Mouse (Mus musculus) stomach, embryonic 15.5 days (tissue): ENCODE results near the gene Podnl1. TPM values are rescaled to one million over a fixed set of nuclear protein-coding genes. Genes with fewer than 3 reads are reported as not detected.

ENCODE experiments used
- ATAC-seq: fragments of 200-750 bp; cut with Nextera tagmentation; 2 replicates; pipeline ENCODE4 v1.8.0; 2017; ENCODE audit warnings: low read depth, moderate number of reproducible peaks, moderate TSS enrichment; ENCODE audit not compliant: insufficient read depth, low FRiP score
- H3K27ac ChIP-seq: fragments of 300-500 bp; sonication (generic); 2 replicates; pipeline ENCODE4 v1.5.1; 2015; ENCODE audit warnings: mild to moderate bottlenecking, inconsistent platforms
- H3K27me3 ChIP-seq: fragments of 300-500 bp; sonication (generic); replicated peaks from 2 replicates; pipeline ENCODE4 v1.6.1; 2015; ENCODE audit warnings: inconsistent platforms
- H3K36me3 ChIP-seq: fragments of 300-500 bp; sonication (generic); 2 replicates; pipeline ENCODE4 v1.6.1; 2015; ENCODE audit warnings: inconsistent platforms
- H3K4me1 ChIP-seq: fragments of 300-500 bp; sonication (generic); 2 replicates; pipeline ENCODE4 v1.6.1; 2015; ENCODE audit warnings: inconsistent platforms
- H3K4me2 ChIP-seq: fragments of 300-500 bp; sonication (generic); 2 replicates; pipeline ENCODE4 v1.6.1; 2015; ENCODE audit warnings: mild to moderate bottlenecking, inconsistent platforms
- H3K4me3 ChIP-seq: fragments of 300-500 bp; sonication (generic); replicated peaks from 2 replicates; pipeline ENCODE4 v1.5.1; 2015; ENCODE audit warnings: inconsistent platforms
- H3K9ac ChIP-seq: fragments of 300-500 bp; sonication (generic); 2 replicates; pipeline ENCODE4 v1.6.1; 2015; ENCODE audit warnings: inconsistent platforms
- H3K9me3 ChIP-seq: fragments of 300-500 bp; sonication (generic); 2 replicates; pipeline ENCODE4 v1.6.1; 2016; ENCODE audit warnings: inconsistent platforms
- WGBS: fragments of 180-500 bp; shearing (Covaris S2); methylation state at CpG from one replicate; pipeline ENCODE4 v1.1.7; 2015; 5-methylcytosine and 5-hydroxymethylcytosine counted together
- polyA plus RNA-seq: library from polyadenylated mRNA; unstranded; fragments of >200 nt; fragmentation: Nextera tagmentation; extraction: Ambion mirVana; gene quantifications from 2 replicates; pipeline ENCODE4 v1.2.1, GENCODE M21; 2015

Podnl1 gene
- polyA plus RNA-seq, 1 experiment from 2014 or later, result 0.39 TPM

GRCm38 (mm10) chr8:84130806-84131205, 5.0 kb downstream of the Podnl1 start:
- H3K36me3 ChIP-seq, result peaks cover 36% of the 10 kb centered on the region
- no peak for ATAC-seq
- no peak overlapping the region for H3K4me3 ChIP-seq
- no peaks in the 10 kb centered on the region for H3K4me1 ChIP-seq
- no peak overlapping the region for H3K9ac ChIP-seq
- no peaks in the 10 kb centered on the region for H3K27me3 ChIP-seq
- 47% methylated on average over 30 of the region's 30 CpGs for WGBS
- no peak overlapping the region for H3K27ac ChIP-seq
- H3K9me3 ChIP-seq, result no peaks in the 10 kb centered on the region
- H3K4me2 ChIP-seq, result no peak overlapping the region

- Histone ChIP-seq H3K36me3 (peaks cover 49% of the 10 kb centered on the region), H3K27me3 (no peaks in the 10 kb centered on the region), H3K4me3 (no peak overlapping the region), H3K9ac (no peak overlapping the region), H3K4me1 (no peaks in the 10 kb centered on the region), H3K9me3 (no peaks in the 10 kb centered on the region), H3K4me2 (no peak overlapping the region), H3K27ac (no peak overlapping the region)
- no peak for ATAC-seq
- WGBS, result 84% methylated on average over 8 of the region's 8 CpGs
Observed at GRCm38 (mm10) chr8:84132225-84132624, 6.4 kb downstream of the Podnl1 start.

DNA sequence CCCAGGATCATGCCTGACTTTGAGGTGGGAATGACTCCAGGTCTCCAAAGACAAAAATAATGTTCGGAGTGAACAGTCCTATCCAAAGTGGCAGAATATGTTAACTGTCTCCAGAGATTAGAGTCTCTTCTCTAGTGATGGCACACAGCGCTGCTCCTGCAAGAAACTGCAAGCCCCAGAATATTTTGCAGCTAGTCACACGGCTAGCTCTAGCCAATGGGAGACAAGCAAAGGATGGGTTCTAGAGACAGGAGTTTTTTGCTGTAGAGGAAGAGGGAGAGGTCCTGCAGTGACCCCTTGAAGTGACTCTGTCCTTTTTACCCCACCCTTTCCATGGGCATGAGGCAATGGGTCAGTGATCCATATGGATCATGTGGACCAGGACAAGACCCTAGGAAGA, 12.1 kb downstream of the Podnl1 start:
- Histone ChIP-seq H3K9ac (no peak overlapping the region), H3K4me1 (no peaks in the 10 kb centered on the region), H3K27ac (no peak overlapping the region), H3K4me2 (no peak overlapping the region), H3K4me3 (no peak overlapping the region), H3K27me3 (no peaks in the 10 kb centered on the region), H3K9me3 (no peaks in the 10 kb centered on the region), H3K36me3 (peaks cover 79% of the 10 kb centered on the region)
- ATAC-seq, result no peak
- WGBS, result 96% methylated on average over 3 of the region's 3 CpGs

DNA sequence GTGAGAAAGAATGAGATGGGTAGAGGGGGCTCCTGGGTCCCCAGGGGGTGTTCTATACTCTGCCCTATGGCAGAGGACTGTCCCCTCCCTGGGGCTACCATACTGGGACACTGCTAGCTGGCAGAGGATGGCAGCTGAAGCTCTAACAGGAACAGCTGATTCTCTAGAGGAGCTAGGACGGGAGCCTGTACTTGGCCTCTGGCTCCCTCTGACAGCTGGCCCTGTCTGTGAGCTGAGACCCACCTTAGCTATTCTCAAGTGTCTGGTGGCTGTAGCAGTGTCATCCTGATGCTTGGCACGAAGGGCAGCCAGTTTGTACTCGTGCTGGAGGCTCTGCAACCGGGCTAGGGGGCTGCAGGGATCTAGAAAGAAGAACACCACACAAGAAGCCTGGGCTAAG, 15.0 kb downstream of the Podnl1 start:
- Histone ChIP-seq H3K27me3 (no peaks in the 10 kb centered on the region), H3K4me3 (no peak overlapping the region), H3K9me3 (no peaks in the 10 kb centered on the region), H3K27ac (no peak overlapping the region), H3K4me1 (no peaks in the 10 kb centered on the region), H3K9ac (no peak overlapping the region), H3K4me2 (no peak overlapping the region), H3K36me3 (peaks cover 72% of the 10 kb centered on the region)
- ATAC-seq, result no peak
- WGBS, result 89% methylated on average over 4 of the region's 4 CpGs

- H3K4me1 ChIP-seq, result peaks cover 18% of the 10 kb centered on the region
- no peak overlapping the region for H3K27ac ChIP-seq
- no peak overlapping the region for H3K4me3 ChIP-seq
- H3K9me3 ChIP-seq, result no peaks in the 10 kb centered on the region
- no peak for ATAC-seq
- 87% methylated on average over 8 of the region's 8 CpGs for WGBS
- no peak overlapping the region for H3K9ac ChIP-seq
- no peaks in the 10 kb centered on the region for H3K27me3 ChIP-seq
- H3K4me2 ChIP-seq, result no peak overlapping the region
- peaks cover 40% of the 10 kb centered on the region for H3K36me3 ChIP-seq
Observed at GRCm38 (mm10) chr8:84144636-84145245, 19.0 kb downstream of the Podnl1 start.

DNA sequence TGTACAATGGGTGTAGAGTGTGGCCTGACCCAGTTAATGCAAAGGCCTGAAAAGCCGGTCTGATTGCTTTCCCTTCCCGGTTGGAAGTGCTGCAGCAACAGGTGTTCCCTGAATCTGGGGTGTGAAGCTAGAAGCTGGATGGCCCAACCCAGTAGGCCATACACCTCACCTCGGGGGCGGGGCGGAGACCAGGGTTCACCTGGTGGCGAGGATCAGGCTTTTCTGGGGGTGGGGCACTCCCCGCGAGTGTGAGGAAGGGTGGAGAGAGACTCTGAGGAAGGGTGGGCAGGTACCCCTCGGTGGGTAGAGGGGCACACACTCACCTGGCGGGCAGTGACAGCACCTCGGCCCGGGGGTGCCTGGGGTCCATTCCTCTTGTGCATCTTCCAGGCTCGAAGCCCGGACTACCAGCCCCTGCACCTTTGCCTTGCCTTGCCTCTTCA, 21.6 kb downstream of the Podnl1 start:
- peak overlapping the region; percentile 80 for H3K9ac ChIP-seq
- 4% methylated on average over 14 of the region's 14 CpGs for WGBS
- no peaks in the 10 kb centered on the region for H3K9me3 ChIP-seq
- H3K27ac ChIP-seq, result peak overlapping the region; percentile 92
- H3K36me3 ChIP-seq, result peaks cover 20% of the 10 kb centered on the region
- no peaks in the 10 kb centered on the region for H3K27me3 ChIP-seq
- peaks cover 18% of the 10 kb centered on the region for H3K4me1 ChIP-seq
- peak overlapping the region; percentile 73 for H3K4me3 ChIP-seq
- peak overlapping the region; percentile 92 for H3K4me2 ChIP-seq
- ATAC-seq, result peak; percentile 71

DNA sequence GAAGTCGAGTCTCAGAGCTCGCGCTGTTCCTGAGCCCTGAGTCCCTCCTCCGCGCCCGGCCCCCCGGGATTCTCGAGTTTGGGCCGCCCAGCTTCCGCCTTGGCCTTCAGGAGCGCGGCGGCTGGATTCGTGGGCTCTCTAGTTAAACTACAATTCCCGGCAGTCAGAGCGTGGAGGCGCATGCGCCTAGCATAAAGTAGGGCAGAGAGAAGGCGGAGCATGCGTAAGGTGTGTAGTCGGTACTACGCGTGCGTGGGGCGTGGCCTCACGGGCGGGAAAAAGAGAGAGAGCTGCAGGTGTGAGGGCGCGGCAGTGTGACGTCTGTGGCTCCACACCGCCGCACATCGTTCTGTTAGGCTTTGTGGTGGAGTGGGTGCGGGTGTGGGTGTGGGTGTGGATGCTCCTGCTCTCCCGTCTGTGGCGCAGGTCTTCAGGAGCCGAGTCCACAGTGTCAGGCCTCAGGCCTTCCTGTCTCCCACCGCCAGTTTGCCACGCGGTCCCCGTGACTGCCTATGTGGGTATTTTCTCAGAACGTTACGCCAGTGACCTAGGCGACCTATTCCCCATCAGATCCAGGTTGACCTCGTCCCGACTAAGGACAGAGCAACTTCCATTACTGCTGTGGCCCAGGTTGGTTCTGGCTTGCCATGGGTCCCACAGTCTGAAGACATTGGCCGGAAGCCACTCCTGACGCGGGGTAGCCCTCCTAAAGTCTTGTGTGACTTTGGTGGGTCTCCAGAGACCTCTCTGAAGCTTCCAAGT, 22.2 kb downstream of the Podnl1 start, which contains the start of the genes Cc2d1a and 4930432K21Rik:
Cc2d1a (minus strand) TSS at position 168 of the 762 bp plus-strand sequence.
4930432K21Rik (plus strand) TSS at position 257 of the 762 bp plus-strand sequence.
- Histone ChIP-seq H3K4me1 (peaks cover 18% of the 10 kb centered on the region), H3K4me3 (peak within 1 kb of the TSS; percentile 73), H3K36me3 (peaks cover 19% of the 10 kb centered on the region), H3K9me3 (no peaks in the 10 kb centered on the region), H3K27me3 (no peaks in the 10 kb centered on the region), H3K9ac (peak within 1 kb of the TSS; percentile 80), H3K4me2 (peak within 1 kb of the TSS; percentile 92), H3K27ac (peak within 1 kb of the TSS; percentile 92)
- peak; percentile 95 for ATAC-seq
- whole genome bisulfite sequencing, result 15% methylated on average over 49 of the region's 49 CpGs

DNA sequence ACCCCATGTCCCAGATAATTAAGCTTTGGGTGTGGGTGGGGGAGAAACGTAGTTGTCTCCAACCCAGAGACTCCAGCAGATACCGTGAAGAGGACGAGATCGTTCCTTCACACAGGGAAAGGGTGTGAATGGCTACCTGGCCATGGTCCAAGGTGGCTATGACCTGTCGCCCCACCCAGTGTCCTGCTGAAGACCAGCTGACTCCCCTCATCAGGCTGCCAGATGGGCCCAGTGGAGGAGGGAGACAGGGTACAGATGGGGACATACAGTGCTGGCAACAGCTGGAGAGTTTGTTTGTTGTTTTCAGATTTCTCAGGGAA, 22.7 kb downstream of the Podnl1 start:
- Histone ChIP-seq H3K4me1 (peaks cover 18% of the 10 kb centered on the region), H3K9me3 (no peaks in the 10 kb centered on the region), H3K36me3 (peaks cover 13% of the 10 kb centered on the region), H3K27me3 (no peaks in the 10 kb centered on the region), H3K27ac (no peak overlapping the region), H3K4me3 (peak overlapping the region; percentile 73; the same call in 1 of the 2 replicates), H3K9ac (no peak overlapping the region), H3K4me2 (peak overlapping the region; percentile 92)
- 80% methylated on average over 5 of the region's 5 CpGs for WGBS
- ATAC-seq, result no peak

DNA sequence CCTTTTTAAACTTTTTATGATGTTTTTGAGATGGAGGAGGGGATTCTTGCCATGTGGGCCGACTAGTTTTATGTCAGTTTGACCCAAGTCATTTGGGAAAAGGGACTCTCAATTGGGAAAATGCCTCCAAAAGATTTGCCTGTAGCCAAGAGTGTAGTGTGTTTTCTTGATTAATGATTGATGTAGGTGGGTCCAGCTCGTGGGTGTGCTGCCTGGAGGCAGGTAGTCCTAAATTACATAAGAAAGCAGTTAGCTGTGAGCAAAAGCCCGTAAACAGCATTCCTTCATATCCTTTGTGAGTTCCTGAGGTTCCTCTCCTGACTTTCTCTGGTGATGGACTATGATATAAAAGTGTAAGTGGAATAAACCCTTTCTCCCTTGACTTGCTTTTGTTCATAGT, 23.4 kb downstream of the Podnl1 start:
- Histone ChIP-seq H3K9ac (no peak overlapping the region), H3K36me3 (peaks cover 8% of the 10 kb centered on the region; the same call in 1 of the 2 replicates), H3K9me3 (no peaks in the 10 kb centered on the region), H3K4me1 (peaks cover 18% of the 10 kb centered on the region), H3K4me3 (no peak overlapping the region), H3K27me3 (no peaks in the 10 kb centered on the region), H3K4me2 (no peak overlapping the region), H3K27ac (no peak overlapping the region)
- WGBS, result 61% methylated on average over 3 of the region's 3 CpGs
- ATAC-seq, result no peak

DNA sequence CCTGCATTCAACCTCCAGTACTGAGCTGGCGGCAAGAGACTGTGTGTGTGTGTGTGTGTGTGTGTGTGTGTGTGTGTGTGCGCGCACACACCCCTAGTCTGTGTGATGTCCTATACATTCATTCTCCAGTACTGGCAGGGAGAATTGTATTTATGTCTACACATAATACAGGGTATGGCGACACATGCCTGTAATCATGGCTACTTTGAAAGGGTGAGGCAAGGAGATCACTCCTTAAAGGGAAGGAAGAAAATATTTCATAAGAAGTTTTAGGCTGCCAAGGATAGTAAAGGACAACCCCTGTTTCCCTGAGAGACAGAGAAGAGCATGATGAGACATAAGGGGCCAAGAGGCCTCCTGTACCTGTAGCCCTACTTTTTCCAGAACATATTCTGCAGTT, 31.8 kb downstream of the Podnl1 start:
- Histone ChIP-seq H3K4me2 (no peak overlapping the region), H3K36me3 (no peaks in the 10 kb centered on the region), H3K27ac (no peak overlapping the region), H3K4me1 (no peaks in the 10 kb centered on the region), H3K9ac (no peak overlapping the region), H3K27me3 (no peaks in the 10 kb centered on the region), H3K9me3 (no peaks in the 10 kb centered on the region), H3K4me3 (no peak overlapping the region)
- no peak for ATAC-seq
- 86% methylated on average over 4 of the region's 4 CpGs for WGBS

GRCm38 (mm10) chr8:84167696-84168095, 41.9 kb downstream of the Podnl1 start:
- no peaks in the 10 kb centered on the region for H3K27me3 ChIP-seq
- H3K4me1 ChIP-seq, result no peaks in the 10 kb centered on the region
- 88% methylated on average over 2 of the region's 2 CpGs for WGBS
- H3K4me3 ChIP-seq, result no peak overlapping the region
- H3K9me3 ChIP-seq, result no peaks in the 10 kb centered on the region
- no peak for ATAC-seq
- H3K27ac ChIP-seq, result no peak overlapping the region
- no peak overlapping the region for H3K4me2 ChIP-seq
- H3K36me3 ChIP-seq, result 0 out of 2 replicates have a peak, but pooled peaks cover 11% of the 10 kb centered on the region
- no peak overlapping the region for H3K9ac ChIP-seq

GRCm38 (mm10) chr8:84170096-84170495, 44.3 kb downstream of the Podnl1 start:
- no peaks in the 10 kb centered on the region for H3K4me1 ChIP-seq

More at GRCm38 (mm10) chr8:84170096-84170495, 44.3 kb downstream of the Podnl1 start:
- no peak overlapping the region for H3K27ac ChIP-seq
- ATAC-seq, result no peak
- peaks cover 15% of the 10 kb centered on the region; the same call in 1 of the 2 replicates for H3K36me3 ChIP-seq
- no peak overlapping the region for H3K4me3 ChIP-seq
- H3K4me2 ChIP-seq, result no peak overlapping the region
- H3K9me3 ChIP-seq, result no peaks in the 10 kb centered on the region
- no peak overlapping the region for H3K9ac ChIP-seq
- 84% methylated on average over 5 of the region's 5 CpGs for WGBS
- no peaks in the 10 kb centered on the region for H3K27me3 ChIP-seq
